Mouse (Mus musculus): ENCODE measurements around the gene Epb41l4b. TPM values are rescaled to one million over a fixed set of nuclear protein-coding genes. Genes with fewer than 3 reads are reported as not detected.

The Epb41l4b gene
- total and polyA plus RNA-seq, 3 experiments, result 0.93 to 4.9 (median 2.0) TPM

DNA sequence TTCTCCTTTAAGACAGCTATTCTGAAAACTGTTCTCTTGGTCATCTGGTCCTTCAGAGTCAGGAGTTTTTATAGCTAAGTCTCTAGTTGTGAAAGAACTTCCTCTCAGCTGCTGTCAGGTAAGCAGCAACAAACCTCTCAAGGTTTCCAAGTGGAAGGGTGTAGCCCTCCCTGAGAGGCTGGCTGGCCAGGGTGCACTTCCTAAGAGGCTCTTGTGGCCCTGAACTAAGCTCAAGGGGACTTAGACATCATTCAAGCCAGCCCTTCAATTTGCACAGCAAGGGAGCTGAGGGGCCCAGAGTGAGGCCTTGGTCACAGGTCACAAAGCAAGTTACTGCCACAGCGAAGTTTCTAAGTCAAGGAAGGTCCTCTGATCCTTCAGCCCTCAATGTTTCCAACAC, 200.0 kb downstream of the Epb41l4b start:
- dilution Hi-C loops (cut with MboI; ENCODE audit: extremely low pct_ligation_motif_present, extremely low pct_unique_long_range_greater_than_20kb, low sequenced_read_pairs) (no loop called here), in situ Hi-C loops (cut with MboI; ENCODE audit: low pct_ligation_motif_present, low pct_unique_long_range_greater_than_20kb, low sequenced_read_pairs) (no loop called here)
- H3K27me3 ChIP-seq (replicated peaks), result no peaks in the 10 kb centered on the region
- TF ChIP-seq NRF1 (IDR thresholded peaks at IDR 0.05; ENCODE audit: low read depth, low read length), result no peak
- no peak for TF ChIP-seq CTCF (conservative IDR thresholded peaks at IDR 0.05 in 1 of 2, IDR thresholded peaks at IDR 0.05 in 1 of 2; ENCODE audit: low read depth in 2 of 2, low read length in 2 of 2)
- no peak for TF ChIP-seq CHD2 (IDR thresholded peaks at IDR 0.05; ENCODE audit: low read length)
- TF ChIP-seq MAZ (IDR thresholded peaks at IDR 0.05; ENCODE audit: low read depth, low read length), result no peak
- TF ChIP-seq BHLHE40 (IDR thresholded peaks at IDR 0.05; ENCODE audit: low read depth, low read length), result no peak
- TF ChIP-seq SMC3 (IDR thresholded peaks at IDR 0.05; ENCODE audit: low read depth, low read length), result no peak
- no peak for TF ChIP-seq ZC3H11A (IDR thresholded peaks at IDR 0.05; ENCODE audit: low read depth, low read length)
- no peak for TF ChIP-seq KAT2A (IDR thresholded peaks at IDR 0.05; ENCODE audit: insufficient replicate concordance, low read length)
- no peak for TF ChIP-seq JUND (conservative IDR thresholded peaks at IDR 0.05; ENCODE audit: low read depth, low read length)
- no peak for TF ChIP-seq POLR2AphosphoS2 (IDR thresholded peaks at IDR 0.05; ENCODE audit: low read depth, low read length)
- TF ChIP-seq ZNF384 (IDR thresholded peaks at IDR 0.05; ENCODE audit: low read depth, low read length), result no peak
- no peak for TF ChIP-seq ZMIZ1 (IDR thresholded peaks at IDR 0.05; ENCODE audit: low read depth, low read length)
- no peak for TF ChIP-seq MYC (IDR thresholded peaks at IDR 0.05; ENCODE audit: low read depth, low read length)
- TF ChIP-seq SIN3A (IDR thresholded peaks at IDR 0.05; ENCODE audit: low read length), result no peak
- TF ChIP-seq MEF2A (IDR thresholded peaks at IDR 0.05; ENCODE audit: borderline replicate concordance, low read depth, low read length), result no peak
- no peak for TF ChIP-seq RAD21 (IDR thresholded peaks at IDR 0.05; ENCODE audit: low read depth, low read length)
- TF ChIP-seq USF2 (conservative IDR thresholded peaks at IDR 0.05; ENCODE audit: low read depth, low read length), result no peak
- TF ChIP-seq RCOR1 (conservative IDR thresholded peaks at IDR 0.05; ENCODE audit: low read depth, low read length), result no peak
- H3K36me3 ChIP-seq (replicated peaks in 1 of 2; ENCODE audit: control insufficient read depth in 1 of 2, insufficient read depth in 1 of 2, low read length in 1 of 2), result peaks cover 0 to 26% of the 10 kb centered on the region in 2 experiments
- no peak overlapping the region for H3K27ac ChIP-seq (ENCODE audit: insufficient read depth, low read depth)
- no peak for DNase-seq (ENCODE audit: extremely low read depth)
- H3K4me2 ChIP-seq (ENCODE audit: insufficient read depth, low read depth, poor library complexity, severe bottlenecking), result no peak overlapping the region
- no peak overlapping the region for H3K4me3 ChIP-seq (replicated peaks in 1 of 3; ENCODE audit: low read depth in 2 of 3, low read length in 2 of 3, poor library complexity in 1 of 3)
- no peaks in the 10 kb centered on the region for H3K9me3 ChIP-seq (replicated peaks; ENCODE audit: low read length)
- peaks cover 21% of the 10 kb centered on the region for H3K79me2 ChIP-seq (replicated peaks; ENCODE audit: control insufficient read depth, extremely low read depth, insufficient read depth, poor library complexity, severe bottlenecking)
- no peak overlapping the region for H3K9ac ChIP-seq (ENCODE audit: insufficient read depth, low read depth)
- H3K4me1 ChIP-seq (ENCODE audit: control insufficient read depth in 1 of 2, insufficient read depth in 2 of 2), result peaks cover 7 to 49% of the 10 kb centered on the region in 2 experiments

DNA sequence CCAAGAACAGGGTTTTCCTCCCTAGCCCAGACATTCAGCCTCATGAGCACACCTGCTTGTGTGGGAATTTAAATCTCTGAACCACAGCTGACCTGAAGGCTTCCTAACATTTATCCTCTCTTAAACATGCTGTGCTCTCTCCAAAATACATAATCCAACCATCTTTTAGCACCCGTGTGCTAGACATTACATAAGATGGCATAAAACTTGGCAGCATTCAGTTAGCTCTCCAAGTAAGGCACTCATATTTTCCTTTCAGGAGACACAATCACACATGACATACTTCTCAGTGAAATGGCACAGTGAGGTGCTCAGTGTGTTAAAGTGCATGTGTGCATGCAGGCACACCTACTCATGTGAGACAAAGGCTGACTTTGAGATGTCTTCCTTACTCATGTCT, 200.7 kb downstream of the Epb41l4b start:
- peaks cover 7 to 47% of the 10 kb centered on the region in 2 experiments for H3K4me1 ChIP-seq (ENCODE audit: control insufficient read depth in 1 of 2, insufficient read depth in 2 of 2)
- H3K9ac ChIP-seq (ENCODE audit: insufficient read depth, low read depth), result no peak overlapping the region
- no peak overlapping the region for H3K27ac ChIP-seq (ENCODE audit: insufficient read depth, low read depth)
- in situ Hi-C loops (cut with MboI; ENCODE audit: low pct_ligation_motif_present, low pct_unique_long_range_greater_than_20kb, low sequenced_read_pairs), result no loop called here
- DNase-seq (ENCODE audit: extremely low read depth), result no peak
- dilution Hi-C loops (cut with MboI; ENCODE audit: extremely low pct_ligation_motif_present, extremely low pct_unique_long_range_greater_than_20kb, low sequenced_read_pairs), result no loop called here
- H3K36me3 ChIP-seq (replicated peaks in 1 of 2; ENCODE audit: control insufficient read depth in 1 of 2, insufficient read depth in 1 of 2, low read length in 1 of 2), result peaks cover 0 to 29% of the 10 kb centered on the region in 2 experiments
- no peak for TF ChIP-seq KAT2A (IDR thresholded peaks at IDR 0.05; ENCODE audit: insufficient replicate concordance, low read length)
- no peak for TF ChIP-seq SMC3 (IDR thresholded peaks at IDR 0.05; ENCODE audit: low read depth, low read length)
- H3K4me2 ChIP-seq (ENCODE audit: insufficient read depth, low read depth, poor library complexity, severe bottlenecking), result no peak overlapping the region
- H3K9me3 ChIP-seq (replicated peaks; ENCODE audit: low read length), result no peaks in the 10 kb centered on the region
- no peaks in the 10 kb centered on the region for H3K27me3 ChIP-seq (replicated peaks)
- peaks cover 21% of the 10 kb centered on the region for H3K79me2 ChIP-seq (replicated peaks; ENCODE audit: control insufficient read depth, extremely low read depth, insufficient read depth, poor library complexity, severe bottlenecking)
- H3K4me3 ChIP-seq (replicated peaks in 1 of 3; ENCODE audit: low read depth in 2 of 3, low read length in 2 of 3, poor library complexity in 1 of 3), result no peak overlapping the region

Other genes with a start within 250 kb of the Epb41l4b start
- gene Tmem245, start 196.0 kb downstream of the Epb41l4b start, total RNA-seq (2012; rRNA removed), result 8.4 and 9.0 TPM in 2 replicates
- gene Tmem245, start 196.0 kb downstream of the Epb41l4b start, total RNA-seq (2014; rRNA removed), result 4.0 and 4.4 TPM in 2 replicates
- 4.7 and 5.6 TPM in 2 replicates for gene Tmem245, start 196.0 kb downstream of the Epb41l4b start, polyA plus RNA-seq (2012; ENCODE audit: insufficient read length, low read depth)
- gene Frrs1l, start 153.0 kb downstream of the Epb41l4b start, total RNA-seq (2012; rRNA removed), result not detected in 2 replicates
- not detected in 2 replicates for gene Frrs1l, start 153.0 kb downstream of the Epb41l4b start, total RNA-seq (2014; rRNA removed)
- not detected in 2 replicates for gene Frrs1l, start 153.0 kb downstream of the Epb41l4b start, polyA plus RNA-seq (2012; ENCODE audit: insufficient read length, low read depth)
- gene Ptpn3, start 158.4 kb upstream of the Epb41l4b start, total RNA-seq (2012; rRNA removed), result 0.08 TPM in 1 of 2 replicates, not detected in the other
- 0.09 TPM in 1 of 2 replicates, not detected in the other for gene Ptpn3, start 158.4 kb upstream of the Epb41l4b start, total RNA-seq (2014; rRNA removed)
- 0.14 and 0.53 TPM in 2 replicates for gene Ptpn3, start 158.4 kb upstream of the Epb41l4b start, polyA plus RNA-seq (2012; ENCODE audit: insufficient read length, low read depth)

Measured in CH12.LX (cell line).